Mouse (Mus musculus) cerebellum, postnatal 25 days (tissue): Measurements from ENCODE around the gene Olfr1497.
"Not testable (repeated sequence)": the region's sequence is repeated elsewhere in the genome, so short reads cannot be mapped to it uniquely, and the experiment has no call there.

Experiments
- DNase-seq, 2 experiments: peaks; one replicate each; pipeline ENCODE4 v3.0.0; 2021; ENCODE audit warnings: mixed read lengths in 2 of 2

The Olfr1497 gene

DNA sequence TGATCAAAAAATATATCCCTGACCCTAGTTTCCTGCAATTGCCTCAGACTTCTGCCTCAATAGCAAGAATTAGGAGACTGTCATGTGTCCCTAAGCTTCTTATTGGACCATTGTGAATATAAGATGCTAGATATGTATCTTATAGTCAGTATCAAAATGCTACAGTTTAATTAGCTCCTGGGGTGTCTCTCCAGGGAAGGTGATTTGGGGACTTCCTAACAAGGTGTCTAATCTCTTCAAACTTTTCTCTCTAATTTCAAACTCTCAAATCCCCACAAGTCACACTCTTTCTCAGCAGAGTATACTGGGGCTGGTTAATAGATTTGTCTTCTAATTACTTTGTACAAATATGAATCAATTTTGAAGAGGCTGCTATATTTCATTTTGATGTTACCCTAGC, at the start of gene Olfr1497:
Olfr1497 (minus strand) TSS at position 101 of the 400 bp plus-strand sequence.
- DNase-seq, result no peak

DNA sequence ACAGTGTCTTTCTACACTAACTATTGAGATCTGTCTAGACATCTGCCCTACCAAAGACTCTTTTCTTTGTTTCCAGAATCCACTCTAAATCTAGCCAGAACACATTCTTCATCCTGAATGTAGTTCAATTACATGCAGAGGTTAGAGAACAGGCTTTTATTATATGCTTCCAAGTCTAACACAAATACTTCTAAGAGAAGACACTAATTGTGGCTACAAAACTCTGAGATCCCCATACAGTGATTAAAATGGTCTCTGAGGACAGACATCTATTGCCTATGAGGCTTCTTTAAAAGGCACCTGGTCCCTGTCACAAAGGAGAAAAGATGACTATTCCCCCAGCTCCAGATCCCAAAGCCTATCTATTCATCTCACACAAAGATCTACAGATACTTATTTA, 32.4 kb upstream of the Olfr1497 start, which contains the start of gene Olfr1500:
Olfr1500 (minus strand) TSS at position 101 of the 400 bp plus-strand sequence.
- no peak for DNase-seq

DNA sequence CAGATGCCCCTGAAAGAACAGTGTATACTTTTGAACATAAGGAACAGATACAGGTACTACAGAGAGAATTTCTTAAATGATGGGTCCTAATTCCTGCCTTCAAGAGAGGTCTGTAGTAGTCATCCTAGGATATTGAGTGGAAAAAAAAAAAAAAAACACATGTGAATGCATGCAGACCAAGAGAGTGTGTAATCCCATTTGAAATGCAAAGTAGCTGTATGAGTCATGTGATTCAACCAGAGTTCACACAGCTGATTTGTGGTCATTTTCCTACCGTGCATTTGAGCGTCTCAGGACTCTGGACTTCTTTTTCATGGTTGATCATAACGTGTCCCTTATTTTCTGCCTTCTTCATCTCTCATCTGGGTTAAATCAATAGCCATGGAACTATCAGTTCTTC, 30.4 kb upstream of the Olfr1497 start:
- no peak for DNase-seq

DNA sequence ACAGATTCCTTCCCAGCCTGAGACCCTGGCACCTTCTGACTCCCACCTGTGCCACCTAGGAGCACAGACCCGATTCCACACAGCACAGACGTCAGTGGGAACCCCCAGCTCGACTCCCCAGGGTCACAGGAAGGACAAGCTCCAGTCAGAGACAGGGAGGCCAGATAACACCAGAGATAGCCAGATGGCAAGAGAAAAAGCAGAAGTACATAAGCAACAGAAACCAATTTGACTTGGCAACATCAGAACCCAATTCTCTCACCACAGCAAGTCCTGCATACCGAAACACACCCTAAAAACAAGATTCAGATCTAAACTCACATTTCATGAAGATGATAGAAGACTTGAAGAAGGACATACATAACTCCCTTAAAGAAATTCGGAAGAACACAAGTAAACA, 22.8 kb upstream of the Olfr1497 start:
- no peak for DNase-seq

DNA sequence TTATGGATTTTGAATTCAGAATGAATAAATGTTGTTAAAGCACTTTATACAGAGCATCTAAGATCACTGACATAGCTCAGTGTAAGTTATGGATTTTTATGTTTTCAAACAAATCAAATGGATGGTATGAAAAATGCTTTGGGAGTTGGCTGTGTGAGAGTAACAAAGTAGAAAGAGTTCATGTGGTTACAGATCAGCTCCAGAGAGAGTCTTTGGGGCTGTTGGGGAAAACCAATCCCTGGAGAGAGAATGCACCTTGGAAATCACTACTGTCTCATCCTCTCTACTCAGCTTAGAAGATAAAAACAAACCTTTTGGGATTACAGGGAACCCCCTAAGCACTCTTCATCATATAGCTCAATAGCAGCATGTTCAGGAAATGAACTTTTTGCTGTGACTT, 21.3 kb upstream of the Olfr1497 start, which contains the start of gene Olfr1499:
Olfr1499 (minus strand) TSS at position 101 of the 400 bp plus-strand sequence.
- DNase-seq, result no peak

DNA sequence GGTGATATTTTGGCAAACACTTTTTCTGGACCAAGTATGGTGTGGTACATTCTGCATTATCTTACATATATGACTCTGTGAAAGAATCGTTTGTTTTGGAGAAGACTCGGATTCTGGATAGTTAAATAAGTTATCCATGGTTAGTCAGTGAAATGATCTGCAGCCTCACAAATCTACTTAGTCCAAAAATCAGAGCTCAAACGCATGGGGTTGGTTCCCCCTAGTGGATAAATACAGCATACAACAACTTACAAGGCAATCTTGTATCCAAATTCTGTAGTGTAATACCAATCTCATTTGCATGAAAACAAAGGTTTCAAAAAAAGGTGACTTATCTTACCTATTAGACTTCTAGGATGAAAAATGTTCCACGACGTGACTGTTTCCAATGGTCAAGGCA, 20.8 kb upstream of the Olfr1497 start:
- no peak for DNase-seq

DNA sequence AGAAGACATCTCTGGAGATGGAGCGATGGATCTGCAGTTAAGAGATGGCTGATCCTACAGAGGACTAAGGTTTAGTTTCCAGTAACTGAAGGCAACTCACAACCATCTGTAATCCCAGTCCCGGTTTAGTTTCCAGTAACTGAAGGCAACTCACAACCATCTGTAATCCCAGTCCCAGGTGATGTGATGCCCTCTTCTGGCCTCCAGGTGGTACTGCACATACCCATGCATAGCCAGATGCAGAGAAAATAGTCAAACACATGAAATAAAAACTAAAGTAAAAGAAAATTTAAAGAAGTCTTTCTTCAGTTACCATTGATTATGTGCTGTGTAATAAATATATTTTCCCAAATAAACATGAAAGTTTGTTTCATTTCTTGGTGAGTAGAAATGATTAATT, 14.8 kb upstream of the Olfr1497 start:
- no peak for DNase-seq

DNA sequence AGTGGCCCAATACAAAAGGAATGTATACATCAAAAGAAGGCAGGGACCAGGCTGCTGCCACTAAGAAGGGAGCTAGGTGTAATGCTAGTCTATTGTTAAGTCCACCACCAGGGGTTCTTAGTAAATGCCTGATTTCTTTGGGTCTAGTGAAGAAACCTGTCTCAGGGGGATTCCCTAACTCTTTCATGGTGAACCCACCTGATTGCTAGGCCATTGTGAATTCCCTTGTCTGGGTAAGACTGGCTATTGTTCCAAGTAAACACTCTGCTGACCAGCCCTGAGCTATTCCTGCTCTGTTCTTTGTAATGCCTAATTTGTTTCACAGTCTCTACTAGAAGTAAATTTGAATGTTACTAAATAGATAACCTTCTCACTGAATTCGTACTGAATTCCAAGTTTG, 7.5 kb upstream of the Olfr1497 start:
- DNase-seq, result not testable (repeated sequence)

DNA sequence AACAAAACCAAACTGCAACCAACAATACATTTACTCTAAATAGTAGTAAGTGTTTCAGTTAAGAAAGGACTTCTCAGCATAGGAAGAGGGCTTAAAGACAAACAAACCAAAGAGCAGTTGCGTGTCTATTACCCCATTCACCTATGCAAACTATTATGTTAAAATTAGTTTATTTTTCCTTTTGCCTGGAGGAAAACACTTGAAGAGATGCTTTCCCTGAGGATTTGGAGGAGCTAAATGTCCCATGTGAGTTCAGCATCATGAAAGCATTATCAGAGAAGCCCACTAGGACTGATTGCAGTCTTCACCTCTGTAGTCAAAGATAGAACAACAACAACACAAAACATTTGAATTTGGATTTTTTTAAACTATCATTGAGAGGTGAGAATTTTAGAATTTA, 20.4 kb downstream of the Olfr1497 start, which contains the start of gene Olfr1496:
Olfr1496 (plus strand) TSS at position 301 of the 400 bp plus-strand sequence.
- no peak for DNase-seq

DNA sequence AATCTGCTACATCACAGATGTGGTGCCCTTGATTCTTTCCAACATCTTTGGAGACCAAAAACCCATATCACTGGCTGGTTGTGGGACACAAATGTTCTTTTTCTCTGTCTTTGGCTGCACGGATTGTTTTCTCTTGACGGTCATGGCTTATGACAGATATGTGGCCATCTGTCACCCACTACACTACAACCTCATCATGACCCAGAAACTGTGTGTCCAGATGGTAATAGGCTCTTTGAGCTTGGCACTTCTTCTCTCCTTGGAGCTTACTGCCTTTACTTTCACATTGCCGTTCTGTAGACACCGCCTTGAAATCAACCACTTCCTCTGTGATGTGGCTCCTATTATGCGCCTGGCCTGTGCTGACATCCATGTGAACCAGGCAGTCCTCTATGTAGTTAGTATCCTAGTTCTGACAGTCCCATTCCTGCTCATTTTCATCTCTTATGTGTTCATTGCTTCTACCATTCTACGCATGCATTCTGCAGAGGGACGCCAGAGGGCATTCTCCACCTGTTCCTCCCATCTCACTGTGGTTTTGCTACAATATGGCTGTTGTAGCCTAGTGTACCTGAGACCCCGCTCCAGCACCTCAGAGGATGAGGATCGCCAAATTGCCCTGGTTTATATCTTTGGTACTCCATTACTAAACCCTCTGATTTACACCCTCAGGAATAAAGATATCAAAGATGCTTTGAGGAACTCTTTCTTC, 29.3 kb downstream of the Olfr1497 start:
- peak; percentile 34 to 50 for DNase-seq

DNA sequence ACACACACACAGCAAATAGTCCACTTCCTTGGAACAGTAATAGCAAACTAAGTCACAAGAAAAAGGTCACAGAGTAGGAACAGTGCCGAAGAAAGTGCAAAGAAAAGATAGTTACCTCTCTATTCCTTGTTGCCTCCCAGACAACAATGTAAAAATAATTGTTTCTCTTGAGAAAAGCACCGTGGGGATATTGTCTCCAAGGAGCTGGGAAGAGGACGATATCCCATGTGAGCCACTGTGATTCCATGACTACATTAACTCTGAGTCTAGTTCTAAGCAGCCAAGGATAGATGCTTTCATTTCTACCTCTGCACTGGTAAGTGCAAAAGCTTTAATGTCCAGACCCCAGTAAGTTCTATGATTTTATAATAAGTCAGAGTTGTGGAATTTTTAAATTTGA, 33.7 kb downstream of the Olfr1497 start, which contains the start of gene Olfr1495:
Olfr1495 (plus strand) TSS at position 301 of the 400 bp plus-strand sequence.
- no peak for DNase-seq

DNA sequence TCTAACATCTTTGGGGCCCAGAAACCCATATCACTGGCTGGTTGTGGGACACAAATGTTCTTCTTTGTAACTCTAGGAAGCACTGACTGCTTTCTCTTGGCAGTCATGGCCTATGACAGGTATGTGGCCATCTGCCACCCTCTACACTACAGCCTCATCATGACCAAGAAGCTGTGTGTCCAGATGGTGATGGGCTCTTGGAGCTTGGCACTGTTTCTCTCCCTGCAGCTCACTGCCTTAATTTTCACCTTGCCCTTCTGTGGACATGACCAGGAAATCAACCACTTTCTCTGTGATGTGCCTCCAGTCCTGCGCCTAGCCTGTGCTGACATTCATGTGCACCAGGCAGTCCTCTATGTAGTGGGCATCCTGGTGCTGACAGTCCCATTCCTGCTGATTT, 48.6 kb downstream of the Olfr1497 start:
- DNase-seq, result peak; percentile 47 to 52
